Mouse (Mus musculus): Measurements from ENCODE around the gene Jam3. TPM values are rescaled to one million over a fixed set of nuclear protein-coding genes. Genes with fewer than 3 reads are reported as not detected.

The Jam3 gene
- polyA plus RNA-seq, 1 experiment from 2014 or later: 36.1 TPM

- ATAC-seq (ENCODE audit: low read depth): no peak
- H3K4me2 ChIP-seq (ENCODE audit: low read depth, low read length): peak overlapping the region; percentile 69
- no peaks in the 10 kb centered on the region for H3K27me3 ChIP-seq (ENCODE audit: control insufficient read depth, insufficient read depth, low read length)
- 50% methylated on average over 4 of the region's 4 CpGs for WGBS
- H3K4me3 ChIP-seq (ENCODE audit: low read depth, low read length): peak overlapping the region; percentile 88
- peak overlapping the region; percentile 76; the same call in 1 of the 2 replicates for H3K9ac ChIP-seq (replicated peaks; ENCODE audit: low read depth, low read length)
- no peaks in the 10 kb centered on the region for H3K9me3 ChIP-seq (ENCODE audit: control insufficient read depth, low read length)
- no peak overlapping the region for H3K27ac ChIP-seq (ENCODE audit: low read depth, low read length)
- H3K4me1 ChIP-seq (ENCODE audit: control insufficient read depth, insufficient read depth, low read length): peaks cover 25% of the 10 kb centered on the region
- no peaks in the 10 kb centered on the region for H3K36me3 ChIP-seq (ENCODE audit: control insufficient read depth, insufficient read depth, low read length)
Measured at GRCm38 (mm10) chr9:27153861-27154260, 1.4 kb downstream of the Jam3 start.

DNA sequence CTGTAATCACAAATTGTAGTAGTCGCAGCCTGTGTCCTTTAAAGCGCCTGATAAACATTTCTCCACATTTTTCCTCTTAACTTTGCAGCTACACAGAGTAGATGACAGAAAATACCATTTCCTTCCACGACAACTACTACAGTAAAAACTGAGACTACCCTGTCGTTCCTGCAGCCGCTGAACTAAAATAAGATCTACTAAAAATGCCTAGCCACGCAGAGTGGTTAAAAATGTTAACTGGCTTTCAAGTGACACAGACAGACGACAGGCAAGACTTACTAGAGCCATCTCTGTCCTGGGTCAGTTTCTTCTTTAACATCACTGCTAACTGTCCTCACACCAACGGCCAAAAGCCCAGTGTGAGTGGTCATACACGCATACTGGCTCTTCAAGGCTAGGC lies 5.4 kb downstream of the Jam3 start:
- Histone ChIP-seq H3K4me3 (ENCODE audit: low read depth, low read length) (no peak overlapping the region), H3K9me3 (ENCODE audit: control insufficient read depth, low read length) (no peaks in the 10 kb centered on the region), H3K27me3 (ENCODE audit: control insufficient read depth, insufficient read depth, low read length) (no peaks in the 10 kb centered on the region), H3K9ac (replicated peaks; ENCODE audit: low read depth, low read length) (no peak overlapping the region), H3K4me2 (ENCODE audit: low read depth, low read length) (peak overlapping the region; percentile 19; the same call in 1 of the 2 replicates), H3K27ac (ENCODE audit: low read depth, low read length) (0 out of 2 replicates have a peak overlapping the region, but pooled peaks have one; percentile 6), H3K4me1 (ENCODE audit: control insufficient read depth, insufficient read depth, low read length) (peaks cover 31% of the 10 kb centered on the region), H3K36me3 (ENCODE audit: control insufficient read depth, insufficient read depth, low read length) (no peaks in the 10 kb centered on the region)
- 37% methylated on average over 9 of the region's 9 CpGs for WGBS
- ATAC-seq (ENCODE audit: low read depth): no peak

DNA sequence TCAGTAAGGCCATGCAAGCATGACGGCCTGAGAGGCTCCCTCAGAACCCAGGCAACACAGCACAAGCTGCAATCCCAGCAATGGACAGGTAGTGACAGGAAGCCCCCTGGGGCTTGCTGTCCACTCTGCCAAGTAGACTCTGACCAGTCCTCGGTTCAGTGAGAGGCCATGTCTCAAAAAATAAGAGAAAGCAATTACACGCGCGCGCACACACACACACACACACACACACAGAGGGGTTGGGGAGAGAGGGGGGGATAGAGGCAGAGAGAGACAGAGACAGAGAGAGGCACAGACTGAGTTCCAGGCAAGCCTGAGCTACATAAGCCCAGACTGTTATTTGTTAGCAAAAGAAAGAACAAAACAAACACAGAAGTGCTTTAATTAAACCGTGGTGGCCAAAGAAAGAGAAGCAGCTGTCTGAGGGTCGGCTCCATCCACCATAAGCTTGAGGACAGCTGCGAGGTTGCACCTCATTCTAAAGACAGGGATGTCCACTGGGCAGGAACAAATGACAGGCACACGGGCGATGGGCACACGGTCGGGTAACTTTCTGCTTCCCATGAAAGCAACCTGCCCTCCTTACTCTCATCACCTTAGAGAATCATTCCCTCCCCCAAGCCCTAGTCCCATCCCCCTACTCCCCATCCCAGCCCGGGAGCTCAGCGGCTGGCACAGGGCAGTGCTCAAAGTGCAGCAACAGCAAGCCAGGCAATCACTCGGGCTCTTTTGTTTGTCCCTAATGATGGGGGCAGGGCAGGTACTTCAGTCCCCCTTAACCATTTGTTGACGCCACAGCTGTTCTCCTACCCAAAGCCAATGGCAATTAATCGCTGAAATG lies 6.4 kb downstream of the Jam3 start:
- Histone ChIP-seq H3K9me3 (ENCODE audit: control insufficient read depth, low read length) (no peaks in the 10 kb centered on the region), H3K4me2 (ENCODE audit: low read depth, low read length) (peak overlapping the region; percentile 37), H3K36me3 (ENCODE audit: control insufficient read depth, insufficient read depth, low read length) (no peaks in the 10 kb centered on the region), H3K9ac (replicated peaks; ENCODE audit: low read depth, low read length) (0 out of 2 replicates have a peak overlapping the region, but pooled peaks have one; percentile 34), H3K4me1 (ENCODE audit: control insufficient read depth, insufficient read depth, low read length) (peaks cover 25% of the 10 kb centered on the region), H3K27me3 (ENCODE audit: control insufficient read depth, insufficient read depth, low read length) (no peaks in the 10 kb centered on the region), H3K27ac (ENCODE audit: low read depth, low read length) (peak overlapping the region; percentile 40; the same call in 1 of the 2 replicates), H3K4me3 (ENCODE audit: low read depth, low read length) (no peak overlapping the region)
- peak; percentile 75 for ATAC-seq (ENCODE audit: low read depth)
- WGBS: 15% methylated on average over 18 of the region's 18 CpGs

DNA sequence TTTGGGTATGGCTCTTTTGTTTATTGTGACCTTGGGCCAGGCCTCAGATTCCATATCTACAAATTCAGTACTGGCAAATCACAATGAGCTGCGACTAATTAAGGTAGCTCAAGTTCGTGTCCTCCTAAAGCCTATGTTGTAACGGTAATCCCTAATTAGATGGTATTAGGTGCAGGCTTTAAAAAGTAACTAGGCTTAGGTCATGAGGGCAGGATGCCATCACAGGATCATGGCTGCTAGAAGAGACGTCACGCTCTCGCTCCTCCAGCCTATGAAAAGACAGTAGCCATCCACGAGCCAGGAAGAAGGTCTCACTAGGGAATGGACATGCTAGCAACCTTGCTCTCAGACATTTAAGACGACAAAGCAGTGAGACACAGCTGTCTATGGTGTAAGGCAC lies 7.3 kb downstream of the Jam3 start:
- Histone ChIP-seq H3K4me3 (ENCODE audit: low read depth, low read length) (no peak overlapping the region), H3K9me3 (ENCODE audit: control insufficient read depth, low read length) (no peaks in the 10 kb centered on the region), H3K27me3 (ENCODE audit: control insufficient read depth, insufficient read depth, low read length) (no peaks in the 10 kb centered on the region), H3K4me1 (ENCODE audit: control insufficient read depth, insufficient read depth, low read length) (peaks cover 24% of the 10 kb centered on the region), H3K4me2 (ENCODE audit: low read depth, low read length) (no peak overlapping the region), H3K9ac (replicated peaks; ENCODE audit: low read depth, low read length) (no peak overlapping the region), H3K27ac (ENCODE audit: low read depth, low read length) (no peak overlapping the region; the same call in 1 of the 2 replicates), H3K36me3 (ENCODE audit: control insufficient read depth, insufficient read depth, low read length) (no peaks in the 10 kb centered on the region)
- no peak for ATAC-seq (ENCODE audit: low read depth)
- 75% methylated on average over 8 of the region's 8 CpGs for WGBS

DNA sequence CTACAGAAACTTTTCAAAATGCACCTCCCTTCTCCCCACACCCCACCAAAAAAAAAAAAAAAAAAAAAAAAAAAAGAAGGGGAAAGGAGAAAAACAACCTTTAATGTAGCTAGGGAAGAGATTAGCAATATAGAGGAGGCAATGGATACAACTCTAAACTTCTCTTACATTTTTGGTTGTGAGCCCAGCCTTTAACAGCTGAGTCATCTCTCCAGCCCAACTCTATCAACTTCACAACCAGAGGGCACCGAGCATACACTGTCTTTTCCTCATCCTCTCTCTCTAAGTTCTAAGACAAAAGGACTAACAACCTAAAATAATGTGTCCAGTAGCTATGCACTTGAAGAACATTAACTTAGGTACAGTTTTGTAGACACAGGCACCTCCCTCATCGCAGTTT lies 8.4 kb downstream of the Jam3 start:
- 96% methylated on average over 2 of the region's 2 CpGs for WGBS
- Histone ChIP-seq H3K4me1 (ENCODE audit: control insufficient read depth, insufficient read depth, low read length) (peaks cover 24% of the 10 kb centered on the region), H3K4me3 (ENCODE audit: low read depth, low read length) (no peak overlapping the region), H3K27me3 (ENCODE audit: control insufficient read depth, insufficient read depth, low read length) (no peaks in the 10 kb centered on the region), H3K9ac (replicated peaks; ENCODE audit: low read depth, low read length) (no peak overlapping the region), H3K4me2 (ENCODE audit: low read depth, low read length) (no peak overlapping the region), H3K27ac (ENCODE audit: low read depth, low read length) (no peak overlapping the region), H3K36me3 (ENCODE audit: control insufficient read depth, insufficient read depth, low read length) (no peaks in the 10 kb centered on the region; the same call in 1 of the 2 replicates), H3K9me3 (ENCODE audit: control insufficient read depth, low read length) (no peaks in the 10 kb centered on the region)
- ATAC-seq (ENCODE audit: low read depth): no peak

DNA sequence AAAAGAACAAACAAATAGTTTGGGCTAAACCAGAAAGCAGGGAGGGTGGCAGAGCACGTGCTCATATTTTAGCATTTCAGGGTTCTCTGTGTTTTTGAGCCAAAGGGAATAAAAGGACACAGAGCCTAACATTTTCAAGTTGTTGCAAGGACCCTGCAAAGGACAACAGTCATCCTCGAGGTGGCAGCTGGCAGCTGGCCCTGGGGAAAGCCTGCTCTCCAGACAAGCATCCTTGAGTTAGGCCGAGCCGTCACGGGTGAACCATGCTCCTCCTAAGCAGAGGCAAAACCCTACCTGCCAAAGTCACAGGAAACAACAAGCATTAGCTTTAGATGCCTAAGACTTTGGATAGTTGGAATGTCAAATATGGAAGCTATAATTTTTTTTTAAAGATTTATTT lies 10.2 kb downstream of the Jam3 start:
- no peaks in the 10 kb centered on the region; the same call in 1 of the 2 replicates for H3K36me3 ChIP-seq (ENCODE audit: control insufficient read depth, insufficient read depth, low read length)
- WGBS: 77% methylated on average over 5 of the region's 5 CpGs
- H3K27ac ChIP-seq (ENCODE audit: low read depth, low read length): no peak overlapping the region
- peaks cover 17% of the 10 kb centered on the region for H3K4me1 ChIP-seq (ENCODE audit: control insufficient read depth, insufficient read depth, low read length)
- no peak overlapping the region for H3K4me3 ChIP-seq (ENCODE audit: low read depth, low read length)
- no peak overlapping the region for H3K9ac ChIP-seq (replicated peaks; ENCODE audit: low read depth, low read length)
- H3K27me3 ChIP-seq (ENCODE audit: control insufficient read depth, insufficient read depth, low read length): no peaks in the 10 kb centered on the region
- no peaks in the 10 kb centered on the region for H3K9me3 ChIP-seq (ENCODE audit: control insufficient read depth, low read length)
- ATAC-seq (ENCODE audit: low read depth): no peak
- no peak overlapping the region for H3K4me2 ChIP-seq (ENCODE audit: low read depth, low read length)

DNA sequence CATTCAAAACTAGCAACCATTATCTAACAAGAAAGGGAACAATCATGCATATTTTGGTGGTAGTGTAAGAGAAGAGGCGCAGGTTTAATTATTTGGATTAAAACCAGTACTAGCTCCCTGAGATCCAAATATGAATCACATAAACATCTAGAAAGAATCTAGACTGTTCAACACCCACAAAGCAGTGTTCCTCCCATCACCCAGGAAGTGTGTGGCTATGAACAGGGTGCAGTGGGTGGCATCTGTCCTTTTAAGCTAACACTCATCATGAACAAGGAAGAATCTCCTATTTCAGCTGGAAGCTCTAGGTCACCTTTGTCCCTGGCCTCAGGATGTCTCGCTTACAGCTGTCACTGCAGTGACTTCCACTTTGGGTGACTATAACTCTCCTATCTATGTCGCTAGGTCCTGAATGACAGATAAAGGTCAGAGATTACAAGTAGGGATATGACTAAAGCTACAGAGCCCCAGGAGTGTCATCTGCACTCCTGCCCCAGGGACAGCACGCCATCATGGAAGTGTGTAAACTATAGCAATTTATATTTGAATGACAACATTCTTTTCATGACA lies 10.9 kb downstream of the Jam3 start:
- ATAC-seq (ENCODE audit: low read depth): no peak
- H3K27ac ChIP-seq (ENCODE audit: low read depth, low read length): no peak overlapping the region
- H3K9ac ChIP-seq (replicated peaks; ENCODE audit: low read depth, low read length): no peak overlapping the region
- H3K4me2 ChIP-seq (ENCODE audit: low read depth, low read length): no peak overlapping the region
- no peaks in the 10 kb centered on the region for H3K27me3 ChIP-seq (ENCODE audit: control insufficient read depth, insufficient read depth, low read length)
- no peaks in the 10 kb centered on the region; the same call in 1 of the 2 replicates for H3K36me3 ChIP-seq (ENCODE audit: control insufficient read depth, insufficient read depth, low read length)
- H3K9me3 ChIP-seq (ENCODE audit: control insufficient read depth, low read length): no peaks in the 10 kb centered on the region
- H3K4me3 ChIP-seq (ENCODE audit: low read depth, low read length): no peak overlapping the region
- peaks cover 11% of the 10 kb centered on the region for H3K4me1 ChIP-seq (ENCODE audit: control insufficient read depth, insufficient read depth, low read length)
- WGBS: 79% methylated on average over 4 of the region's 4 CpGs

GRCm38 (mm10) chr9:27140432-27141065 lies 14.7 kb downstream of the Jam3 start:
- WGBS: 98% methylated on average over 10 of the region's 10 CpGs
- Histone ChIP-seq H3K9me3 (ENCODE audit: control insufficient read depth, low read length) (no peaks in the 10 kb centered on the region), H3K27me3 (ENCODE audit: control insufficient read depth, insufficient read depth, low read length) (no peaks in the 10 kb centered on the region), H3K9ac (replicated peaks; ENCODE audit: low read depth, low read length) (no peak overlapping the region), H3K4me3 (ENCODE audit: low read depth, low read length) (no peak overlapping the region), H3K27ac (ENCODE audit: low read depth, low read length) (no peak overlapping the region), H3K4me2 (ENCODE audit: low read depth, low read length) (no peak overlapping the region), H3K4me1 (ENCODE audit: control insufficient read depth, insufficient read depth, low read length) (no peaks in the 10 kb centered on the region), H3K36me3 (ENCODE audit: control insufficient read depth, insufficient read depth, low read length) (no peaks in the 10 kb centered on the region; the same call in 1 of the 2 replicates)
- no peak for ATAC-seq (ENCODE audit: low read depth)

DNA sequence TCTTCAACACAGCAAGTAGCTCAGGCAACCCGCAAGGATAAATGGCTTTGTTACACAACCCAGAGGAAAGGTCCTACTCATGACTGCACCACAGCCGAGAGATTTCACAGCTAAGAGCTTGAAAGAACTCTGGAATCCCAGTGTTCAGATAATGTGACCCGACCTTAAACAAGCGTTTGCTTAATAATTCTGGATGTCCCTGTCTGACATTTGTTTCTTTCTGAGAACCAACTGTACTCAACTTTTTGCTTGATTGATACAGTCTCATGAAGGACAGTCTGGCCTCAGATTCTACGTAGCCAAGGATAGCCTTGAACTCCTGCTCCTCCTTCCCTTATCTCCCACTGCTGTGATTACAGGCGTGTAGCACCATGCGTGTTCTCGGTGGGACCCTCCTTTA lies 18.6 kb downstream of the Jam3 start:
- no peak overlapping the region for H3K4me2 ChIP-seq (ENCODE audit: low read depth, low read length)
- no peak for ATAC-seq (ENCODE audit: low read depth)
- H3K4me1 ChIP-seq (ENCODE audit: control insufficient read depth, insufficient read depth, low read length): no peaks in the 10 kb centered on the region
- 91% methylated on average over 8 of the region's 8 CpGs for WGBS
- no peak overlapping the region for H3K4me3 ChIP-seq (ENCODE audit: low read depth, low read length)
- H3K27me3 ChIP-seq (ENCODE audit: control insufficient read depth, insufficient read depth, low read length): no peaks in the 10 kb centered on the region
- H3K36me3 ChIP-seq (ENCODE audit: control insufficient read depth, insufficient read depth, low read length): no peaks in the 10 kb centered on the region
- no peaks in the 10 kb centered on the region for H3K9me3 ChIP-seq (ENCODE audit: control insufficient read depth, low read length)
- no peak overlapping the region for H3K9ac ChIP-seq (replicated peaks; ENCODE audit: low read depth, low read length)
- H3K27ac ChIP-seq (ENCODE audit: low read depth, low read length): no peak overlapping the region

Measured in neural tube, embryonic 14.5 days (tissue).